Mouse (Mus musculus) G1E (cell line): ENCODE measurements around the gene Trappc6a. TPM values are rescaled to one million over a fixed set of nuclear protein-coding genes. Genes with fewer than 3 reads are reported as not detected.
"Not testable (repeated sequence)": the region's sequence is repeated elsewhere in the genome, so short reads cannot be mapped to it uniquely, and the experiment has no call there.

ENCODE experiments used
- ATAC-seq: 2 replicates; pipeline ENCODE4 v1.8.0; 2016; ENCODE audit warnings: mild to moderate bottlenecking; ENCODE audit not compliant: insufficient number of reproducible peaks, poor library complexity, low FRiP score, severe bottlenecking; ENCODE audit errors: extremely low read depth
- DNase-seq: peaks from one replicate; pipeline ENCODE4 v3.0.0; 2012; ENCODE audit warnings: low spot score
- H3K27me3 ChIP-seq: 2 replicates; pipeline ENCODE4 v1.6.1; 2012; ENCODE audit warnings: mild to moderate bottlenecking, low read length, inconsistent platforms; ENCODE audit not compliant: insufficient read depth
- H3K36me3 ChIP-seq: replicated peaks from 2 replicates; pipeline ENCODE3; 2012; ENCODE audit warnings: mild to moderate bottlenecking, inconsistent platforms
- H3K4me1 ChIP-seq: 2 replicates; pipeline ENCODE4 v1.6.1; 2012; ENCODE audit warnings: low read depth, low read length, inconsistent platforms, mixed read lengths; ENCODE audit not compliant: insufficient read depth
- H3K4me3 ChIP-seq: 2 replicates; pipeline ENCODE4 v1.5.1; 2012; ENCODE audit warnings: low read depth, mild to moderate bottlenecking, inconsistent platforms, low read length, moderate library complexity, mixed read lengths
- H3K9me3 ChIP-seq: replicated peaks from 2 replicates; pipeline ENCODE4 v1.6.1; 2012; ENCODE audit warnings: inconsistent platforms
- CTCF ChIP-seq: IDR thresholded peaks from 2 replicates; pipeline ENCODE4 v1.5.1; 2012; ENCODE audit warnings: low read depth, low read length, inconsistent platforms, mixed read lengths
- GATA1 ChIP-seq: IDR thresholded peaks from 2 replicates; pipeline ENCODE4 v1.6.1; 2012; ENCODE audit warnings: borderline replicate concordance, low read length, inconsistent platforms, mixed read lengths
- GATA2 ChIP-seq: IDR thresholded peaks from 2 replicates; pipeline ENCODE4 v1.6.1; 2012; ENCODE audit warnings: low read depth, low read length, inconsistent platforms, borderline replicate concordance
- POLR2AphosphoS5 ChIP-seq: IDR thresholded peaks from 2 replicates; pipeline ENCODE4 v1.6.1; 2012; ENCODE audit warnings: low read depth, low read length, inconsistent platforms; ENCODE audit not compliant: insufficient replicate concordance
- TAL1 ChIP-seq: conservative IDR thresholded peaks from 2 replicates; pipeline ENCODE4 v1.6.1; 2012; ENCODE audit warnings: low read depth, low read length, inconsistent platforms, mixed read lengths
- polyA plus RNA-seq: library from polyadenylated mRNA; stranded (reverse); fragments of >175 nt; gene quantifications from 2 replicates; pipeline ENCODE4 v1.2.3, GENCODE M21; 2012
- total RNA-seq, 2 experiments: library from RNA; stranded (forward) in 1 of 2; stranded (reverse) in 1 of 2; fragments of 200-1000 nt in 1 of 2; fragments of >200 nt in 1 of 2; fragmentation: Nextera tagmentation in 1 of 2; gene quantifications; 2 replicates each; pipeline ENCODE4 v1.2.3; 2014 to 2017

Trappc6a gene
- total and polyA plus RNA-seq, 3 experiments, result 92.8 to 537 (median 141) TPM

GRCm38 (mm10) chr7:19506969-19507611 lies 1.1 kb upstream of the Trappc6a start:
- peaks cover 40% of the 10 kb centered on the region for H3K36me3 ChIP-seq
- no peak for ATAC-seq
- peak; percentile 57 for DNase-seq
- peaks cover 42% of the 10 kb centered on the region for H3K4me1 ChIP-seq
- H3K4me3 ChIP-seq, result peak overlapping the region; percentile 92
- no peaks in the 10 kb centered on the region for H3K27me3 ChIP-seq
- no peaks in the 10 kb centered on the region for H3K9me3 ChIP-seq
- TF ChIP-seq GATA2, result no peak
- no peak for TF ChIP-seq POLR2AphosphoS5
- no peak for TF ChIP-seq TAL1
- no peak for TF ChIP-seq GATA1
- no peak for TF ChIP-seq CTCF

- Histone ChIP-seq H3K27me3 (no peaks in the 10 kb centered on the region), H3K4me3 (peak overlapping the region; percentile 92), H3K4me1 (peaks cover 42% of the 10 kb centered on the region), H3K9me3 (no peaks in the 10 kb centered on the region), H3K36me3 (peaks cover 45% of the 10 kb centered on the region)
- no peak for TF ChIP-seq GATA2
- TF ChIP-seq CTCF, result no peak
- no peak for TF ChIP-seq POLR2AphosphoS5
- TF ChIP-seq TAL1, result no peak
- ATAC-seq (no peak), DNase-seq (no peak)
Measured at GRCm38 (mm10) chr7:19507612-19507981, 598 bp upstream of the Trappc6a start.

GRCm38 (mm10) chr7:19508924-19509568 lies 851 bp downstream of the Trappc6a start:
- ATAC-seq (no peak), DNase-seq (peak; percentile 40)
- Histone ChIP-seq H3K4me1 (peaks cover 42% of the 10 kb centered on the region), H3K36me3 (peaks cover 55% of the 10 kb centered on the region), H3K4me3 (peak overlapping the region; percentile 92), H3K27me3 (no peaks in the 10 kb centered on the region), H3K9me3 (no peaks in the 10 kb centered on the region)
- TF ChIP-seq TAL1, result no peak
- no peak for TF ChIP-seq CTCF
- no peak for TF ChIP-seq POLR2AphosphoS5

DNA sequence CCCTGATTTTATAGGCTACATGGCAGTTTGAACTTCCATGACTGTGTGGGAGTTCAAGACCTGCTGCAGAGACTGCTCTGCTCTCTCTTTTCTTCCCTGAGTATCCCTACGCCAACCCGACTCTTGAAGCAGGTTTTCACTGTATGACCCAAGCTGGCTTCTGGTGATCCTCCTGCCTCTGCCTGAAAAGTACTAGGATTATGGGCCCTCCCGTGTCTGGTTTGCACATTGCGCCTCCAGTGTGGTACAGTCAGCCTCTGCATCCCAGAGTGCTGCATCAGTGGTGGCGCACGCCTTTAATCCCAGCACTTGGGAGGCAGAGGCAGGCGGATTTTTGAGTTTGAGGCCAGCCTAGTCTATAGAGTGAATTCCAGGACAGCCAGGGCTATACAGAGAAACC lies 1.6 kb downstream of the Trappc6a start:
- TF ChIP-seq CTCF (no peak), POLR2AphosphoS5 (no peak), TAL1 (no peak), GATA2 (no peak), GATA1 (no peak)
- peaks cover 55% of the 10 kb centered on the region for H3K36me3 ChIP-seq
- H3K9me3 ChIP-seq, result no peaks in the 10 kb centered on the region
- ATAC-seq, result no peak
- H3K4me1 ChIP-seq, result peaks cover 46% of the 10 kb centered on the region
- DNase-seq, result no peak
- peak overlapping the region; percentile 92 for H3K4me3 ChIP-seq
- no peaks in the 10 kb centered on the region for H3K27me3 ChIP-seq

DNA sequence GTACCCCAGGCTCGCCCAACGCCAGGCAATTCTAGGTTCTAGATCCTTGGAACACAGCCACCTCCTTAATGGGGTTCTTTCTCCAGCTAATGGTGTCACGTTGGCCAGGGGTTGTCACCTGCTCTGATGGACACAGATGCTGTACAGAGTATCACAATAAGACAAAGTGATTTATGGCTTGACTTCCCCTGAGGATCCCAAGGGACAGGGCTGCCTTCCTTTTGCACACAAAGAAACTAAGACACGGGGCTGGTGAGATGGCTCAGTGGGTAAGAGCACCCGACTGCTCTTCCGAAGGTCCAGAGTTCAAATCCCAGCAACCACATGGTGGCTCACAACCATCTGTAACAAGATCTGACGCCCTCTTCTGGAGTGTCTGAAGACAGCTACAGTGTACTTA lies 3.7 kb downstream of the Trappc6a start:
- not testable (repeated sequence) for H3K4me3 ChIP-seq, DNase-seq, H3K27me3 ChIP-seq, H3K9me3 ChIP-seq, ATAC-seq
- Histone ChIP-seq H3K36me3 (peaks cover 68% of the 10 kb centered on the region), H3K4me1 (peaks cover 31% of the 10 kb centered on the region)

DNA sequence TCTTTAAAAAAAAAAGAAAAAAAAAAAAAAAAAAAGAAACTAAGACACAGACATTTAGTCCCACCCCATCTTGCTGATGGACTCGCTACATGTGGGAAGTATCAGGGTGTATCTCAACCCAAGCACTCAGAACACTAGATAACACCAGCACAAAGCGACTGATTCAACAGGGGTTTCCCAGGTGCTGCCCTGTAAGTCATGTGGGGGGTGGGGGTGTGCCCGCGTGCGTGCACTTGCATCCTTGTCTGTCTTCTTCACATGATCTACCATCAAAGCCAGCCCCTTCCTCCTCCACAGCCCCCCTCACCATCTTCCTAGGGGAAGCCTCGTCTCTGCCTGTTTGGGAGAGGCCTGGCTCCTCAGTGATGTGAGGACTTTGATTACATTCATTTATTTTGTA lies 4.2 kb downstream of the Trappc6a start:
- H3K27me3 ChIP-seq, result no peaks in the 10 kb centered on the region
- peaks cover 28% of the 10 kb centered on the region for H3K4me1 ChIP-seq
- TF ChIP-seq POLR2AphosphoS5, result no peak
- TF ChIP-seq TAL1, result no peak
- no peak for TF ChIP-seq CTCF
- no peak for TF ChIP-seq GATA2
- TF ChIP-seq GATA1, result no peak
- H3K36me3 ChIP-seq, result peaks cover 69% of the 10 kb centered on the region
- DNase-seq, result no peak
- H3K9me3 ChIP-seq, result no peaks in the 10 kb centered on the region
- H3K4me3 ChIP-seq, result no peak overlapping the region
- no peak for ATAC-seq
